Mouse (Mus musculus): ENCODE measurements around the gene Crtc3. TPM values are rescaled to one million over a fixed set of nuclear protein-coding genes. Genes with fewer than 3 reads are reported as not detected.

Gene Crtc3
- total and polyA plus RNA-seq, 3 experiments = 4.2 to 15.8 TPM; not detected in 1

DNA sequence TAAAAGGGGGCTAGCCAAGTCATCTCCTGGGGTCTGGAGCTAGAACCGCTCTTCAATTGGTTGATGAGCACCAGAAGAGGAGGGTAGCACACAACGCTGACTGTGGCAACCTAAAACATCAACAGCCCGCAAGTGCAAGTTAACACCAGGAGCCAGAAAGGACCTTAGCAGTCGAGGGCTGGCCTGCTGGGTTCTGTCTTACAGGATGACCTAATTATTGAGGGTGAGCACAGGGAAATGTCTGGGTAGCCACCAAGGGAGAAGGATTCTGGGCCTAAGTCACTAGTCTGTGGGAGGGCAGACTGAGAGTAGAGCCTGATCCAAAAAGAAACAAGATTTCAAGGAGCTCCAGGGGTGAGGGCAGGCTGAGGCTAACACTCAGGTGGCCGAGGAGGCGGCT lies 56.7 kb downstream of the Crtc3 start:
- Histone ChIP-seq H3K79me2 (ENCODE audit: control insufficient read depth, insufficient read depth, low read length, poor library complexity) (no peaks in the 10 kb centered on the region), H3K27me3 (ENCODE audit: control insufficient read depth in 1 of 2, insufficient read depth in 2 of 2, low read length in 2 of 2) (no peaks in the 10 kb centered on the region), H3K9ac (ENCODE audit: control insufficient read depth, low read depth, low read length, poor library complexity, severe bottlenecking) (no peak overlapping the region), H3K9me3 (replicated peaks; ENCODE audit: insufficient read depth, low read length) (no peaks in the 10 kb centered on the region), H3K27ac (ENCODE audit: control insufficient read depth, low read depth, low read length) (no peak overlapping the region), H3K4me3 (ENCODE audit: control insufficient read depth in 1 of 2, insufficient read depth in 1 of 2, low read depth in 2 of 2, low read length in 2 of 2) (no peak overlapping the region), H3K4me1 (ENCODE audit: control insufficient read depth in 1 of 2, insufficient read depth in 2 of 2, low read length in 2 of 2) (peaks cover 26 to 32% of the 10 kb centered on the region in 2 experiments), H3K36me3 (ENCODE audit: control insufficient read depth in 1 of 2, insufficient read depth in 2 of 2, low read length in 2 of 2) (peaks cover 0 to 35% of the 10 kb centered on the region in 2 experiments; a peak in 2 of 4 replicates)
- DNase-seq (ENCODE audit: low read depth, low spot score) = no peak
- no peak for TF ChIP-seq CTCF (IDR thresholded peaks at IDR 0.05 in 2 of 3, conservative IDR thresholded peaks at IDR 0.05 in 1 of 3; ENCODE audit: control insufficient read depth in 1 of 3, insufficient read depth in 1 of 3, low read depth in 2 of 3, low read length in 3 of 3, poor library complexity in 1 of 3, severe bottlenecking in 1 of 3)
- TF ChIP-seq E2F4 (IDR thresholded peaks at IDR 0.05; ENCODE audit: borderline replicate concordance, low read depth, low read length) = no peak
- TF ChIP-seq ZKSCAN1 (IDR thresholded peaks at IDR 0.05; ENCODE audit: low read depth, low read length) = no peak
- TF ChIP-seq GABPA (IDR thresholded peaks at IDR 0.05; ENCODE audit: low read depth, low read length) = no peak
- no peak for TF ChIP-seq ZMIZ1 (IDR thresholded peaks at IDR 0.05; ENCODE audit: low read depth, low read length)
- TF ChIP-seq HCFC1 (IDR thresholded peaks at IDR 0.05; ENCODE audit: low read depth, low read length) = no peak
- TF ChIP-seq TBP (IDR thresholded peaks at IDR 0.05; ENCODE audit: low read depth, low read length) = no peak
- TF ChIP-seq SIN3A (IDR thresholded peaks at IDR 0.05; ENCODE audit: low read length) = no peak

DNA sequence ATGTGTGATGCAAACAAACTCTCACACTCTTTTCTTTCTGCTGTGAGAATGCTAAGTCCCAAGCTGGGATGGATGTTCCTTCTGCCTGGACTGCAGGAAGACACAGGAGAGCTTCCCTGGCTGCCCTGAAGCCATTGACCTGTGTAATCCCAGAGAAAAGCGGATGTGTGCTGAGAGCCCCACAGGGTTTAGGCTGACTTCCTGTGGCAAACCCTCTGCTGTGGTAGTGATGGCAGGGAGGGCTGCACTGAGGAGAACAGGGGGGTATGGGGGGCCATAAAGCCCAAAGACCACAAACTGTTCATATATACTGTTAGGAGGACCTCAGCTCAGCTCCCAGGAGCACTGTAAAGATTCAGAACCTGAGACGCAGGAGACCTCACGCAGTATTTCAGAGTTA lies 57.3 kb downstream of the Crtc3 start:
- peaks cover 20 to 26% of the 10 kb centered on the region in 2 experiments for H3K4me1 ChIP-seq (ENCODE audit: control insufficient read depth in 1 of 2, insufficient read depth in 2 of 2, low read length in 2 of 2)
- H3K9ac ChIP-seq (ENCODE audit: control insufficient read depth, low read depth, low read length, poor library complexity, severe bottlenecking) = no peak overlapping the region
- TF ChIP-seq TCF12 (IDR thresholded peaks at IDR 0.05; ENCODE audit: low read depth, low read length) (no peak), NRF1 (IDR thresholded peaks at IDR 0.05; ENCODE audit: insufficient read depth, low read depth, low read length, poor library complexity, severe bottlenecking) (no peak), POLR2AphosphoS5 (IDR thresholded peaks at IDR 0.05; ENCODE audit: borderline replicate concordance, low read depth, low read length) (no peak), ZNF384 (IDR thresholded peaks at IDR 0.05; ENCODE audit: low read depth, low read length) (no peak), SMC3 (IDR thresholded peaks at IDR 0.05; ENCODE audit: low read depth, low read length) (no peak), MAZ (IDR thresholded peaks at IDR 0.05; ENCODE audit: low read depth, low read length) (no peak), ZKSCAN1 (IDR thresholded peaks at IDR 0.05; ENCODE audit: low read depth, low read length) (no peak), NELFE (IDR thresholded peaks at IDR 0.05; ENCODE audit: low read depth, low read length) (no peak), EP300 (IDR thresholded peaks at IDR 0.05; ENCODE audit: low read depth in 1 of 2, low read length in 2 of 2) (no peak), JUND (IDR thresholded peaks at IDR 0.05; ENCODE audit: low read depth, low read length) (no peak), ELF1 (IDR thresholded peaks at IDR 0.05; ENCODE audit: low read depth, low read length) (no peak), TBP (IDR thresholded peaks at IDR 0.05; ENCODE audit: low read depth, low read length) (no peak)

More for the DNA sequence above, 57.3 kb downstream of the Crtc3 start:
- no peak overlapping the region for H3K27ac ChIP-seq (ENCODE audit: control insufficient read depth, low read depth, low read length)
- H3K9me3 ChIP-seq (replicated peaks; ENCODE audit: insufficient read depth, low read length) = no peaks in the 10 kb centered on the region
- H3K27me3 ChIP-seq (ENCODE audit: control insufficient read depth in 1 of 2, insufficient read depth in 2 of 2, low read length in 2 of 2) = no peaks in the 10 kb centered on the region
- H3K4me3 ChIP-seq (ENCODE audit: control insufficient read depth in 1 of 2, insufficient read depth in 1 of 2, low read depth in 2 of 2, low read length in 2 of 2) = no peak overlapping the region
- no peaks in the 10 kb centered on the region for H3K79me2 ChIP-seq (ENCODE audit: control insufficient read depth, insufficient read depth, low read length, poor library complexity)
- DNase-seq (ENCODE audit: low read depth, low spot score) = no peak
- peaks cover 0 to 29% of the 10 kb centered on the region in 2 experiments; a peak in 2 of 4 replicates for H3K36me3 ChIP-seq (ENCODE audit: control insufficient read depth in 1 of 2, insufficient read depth in 2 of 2, low read length in 2 of 2)
